Mouse (Mus musculus) liver (tissue): ENCODE results near the gene Eif3i.
A peak's percentile ranks its signal among the peaks of the same experiment; 100 is the strongest.

Experiments used
- DNase-seq: peaks from one replicate; pipeline ENCODE4 v3.0.0-alpha.2; 2020; ENCODE audit warnings: mixed read lengths

The Eif3i gene

GRCm38 (mm10) chr4:129600233-129601158, at the start of gene Eif3i, which contains the start of gene Tmem234:
TSS of gene Eif3i (minus strand) at chr4:129600648.
TSS of gene Tmem234 (plus strand) at chr4:129600668.
- peak; percentile 87 for DNase-seq

GRCm38 (mm10) chr4:129648656-129649055, 48.2 kb upstream of the Eif3i start:
- no peak for DNase-seq

GRCm38 (mm10) chr4:129645204-129645603, 44.8 kb upstream of the Eif3i start:
- no peak for DNase-seq

- no peak for DNase-seq
Measured at GRCm38 (mm10) chr4:129641756-129642155, 41.3 kb upstream of the Eif3i start.

- peak; percentile 97 for DNase-seq
Measured at GRCm38 (mm10) chr4:129640638-129641467, 40.4 kb upstream of the Eif3i start, which contains the start of gene Txlna. TSS of gene Txlna (minus strand) at chr4:129641065.

GRCm38 (mm10) chr4:129640101-129640637, 39.7 kb upstream of the Eif3i start:
- DNase-seq: peak; percentile 35

- DNase-seq: no peak
Measured at GRCm38 (mm10) chr4:129639221-129639620, 38.8 kb upstream of the Eif3i start.

GRCm38 (mm10) chr4:129633852-129634251, 33.4 kb upstream of the Eif3i start:
- peak; percentile 58 for DNase-seq

- no peak for DNase-seq
Measured at GRCm38 (mm10) chr4:129631867-129632266, 31.4 kb upstream of the Eif3i start.

- DNase-seq: no peak
Measured at GRCm38 (mm10) chr4:129630944-129631343, 30.5 kb upstream of the Eif3i start.

- no peak for DNase-seq
Measured at GRCm38 (mm10) chr4:129626035-129626434, 25.6 kb upstream of the Eif3i start.

GRCm38 (mm10) chr4:129625496-129625895, 25.0 kb upstream of the Eif3i start:
- no peak for DNase-seq

GRCm38 (mm10) chr4:129625029-129625370, 24.6 kb upstream of the Eif3i start:
- DNase-seq: peak; percentile 78

- DNase-seq: peak; percentile 91
Measured at GRCm38 (mm10) chr4:129624281-129625028, 24.0 kb upstream of the Eif3i start.

- peak; percentile 36 for DNase-seq
Measured at GRCm38 (mm10) chr4:129623681-129624091, 23.2 kb upstream of the Eif3i start, which contains the start of gene Ccdc28b. TSS of gene Ccdc28b (minus strand) at chr4:129623947.

- no peak for DNase-seq
Measured at GRCm38 (mm10) chr4:129622803-129623535, 22.5 kb upstream of the Eif3i start.

- DNase-seq: no peak
Measured at GRCm38 (mm10) chr4:129622120-129622802, 21.8 kb upstream of the Eif3i start.

GRCm38 (mm10) chr4:129621283-129621841, 20.9 kb upstream of the Eif3i start:
- DNase-seq: no peak

- DNase-seq: no peak
Measured at GRCm38 (mm10) chr4:129620419-129621282, 20.2 kb upstream of the Eif3i start.
